Mouse (Mus musculus) forebrain, embryonic 11.5 days (tissue): Measurements from ENCODE around the gene Gm17334. TPM values are rescaled to one million over a fixed set of nuclear protein-coding genes. Genes with fewer than 3 reads are reported as not detected.

ENCODE experiments used
- ATAC-seq: fragments of 200-750 bp; cut with Nextera tagmentation; replicated peaks from 2 replicates; pipeline ENCODE4 v1.8.0; 2017; ENCODE audit warnings: moderate TSS enrichment; ENCODE audit not compliant: low FRiP score
- DNase-seq: peaks from one replicate; pipeline ENCODE4 v3.0.0-alpha.2; 2017; ENCODE audit warnings: low spot score
- H3K27ac ChIP-seq: fragments of 300-500 bp; sonication (generic); 2 replicates; pipeline ENCODE4 v1.5.1; 2014; ENCODE audit warnings: low read depth, low read length
- H3K27me3 ChIP-seq: fragments of 300-500 bp; sonication (generic); 2 replicates; pipeline ENCODE4 v1.6.1; 2014; ENCODE audit warnings: mild to moderate bottlenecking, low read length, mixed read lengths; ENCODE audit not compliant: control insufficient read depth, insufficient read depth
- H3K36me3 ChIP-seq: fragments of 300-500 bp; sonication (generic); 2 replicates; pipeline ENCODE4 v1.6.1; 2014; ENCODE audit warnings: mild to moderate bottlenecking, low read length, moderate library complexity, mixed read lengths; ENCODE audit not compliant: control insufficient read depth, insufficient read depth
- H3K4me1 ChIP-seq: fragments of 300-500 bp; sonication (generic); replicated peaks from 2 replicates; pipeline ENCODE4 v1.6.1; 2014; ENCODE audit warnings: low read length, mixed read lengths; ENCODE audit not compliant: control insufficient read depth, insufficient read depth
- H3K4me2 ChIP-seq: fragments of 300-500 bp; sonication (generic); 2 replicates; pipeline ENCODE4 v1.6.1; 2014; ENCODE audit warnings: low read depth, mild to moderate bottlenecking, low read length, moderate library complexity, mixed read lengths; ENCODE audit not compliant: severe bottlenecking
- H3K4me3 ChIP-seq: fragments of 300-500 bp; sonication (generic); 2 replicates; pipeline ENCODE4 v1.5.1; 2014; ENCODE audit warnings: low read depth, low read length
- H3K9ac ChIP-seq: fragments of 300-500 bp; sonication (generic); 2 replicates; pipeline ENCODE4 v1.6.1; 2014; ENCODE audit warnings: low read length
- H3K9me3 ChIP-seq: fragments of 300-500 bp; sonication (generic); 2 replicates; pipeline ENCODE4 v1.6.1; 2016; ENCODE audit warnings: low read length, mixed read lengths; ENCODE audit not compliant: control insufficient read depth
- WGBS: fragments of 180-500 bp; shearing (Covaris S2); extraction: QIAGEN DNeasy Blood & Tissue Kit; methylation state at CpG from one replicate; pipeline ENCODE4 v1.1.7; 2014; 5-methylcytosine and 5-hydroxymethylcytosine counted together
- polyA plus RNA-seq: library from polyadenylated mRNA; unstranded; fragments of >200 nt; fragmentation: Nextera tagmentation; extraction: Ambion mirVana; gene quantifications from 2 replicates; pipeline ENCODE4 v1.2.1, GENCODE M21; 2014

Gene Gm17334
- polyA plus RNA-seq, 1 experiment from 2014 or later = not detected

DNA sequence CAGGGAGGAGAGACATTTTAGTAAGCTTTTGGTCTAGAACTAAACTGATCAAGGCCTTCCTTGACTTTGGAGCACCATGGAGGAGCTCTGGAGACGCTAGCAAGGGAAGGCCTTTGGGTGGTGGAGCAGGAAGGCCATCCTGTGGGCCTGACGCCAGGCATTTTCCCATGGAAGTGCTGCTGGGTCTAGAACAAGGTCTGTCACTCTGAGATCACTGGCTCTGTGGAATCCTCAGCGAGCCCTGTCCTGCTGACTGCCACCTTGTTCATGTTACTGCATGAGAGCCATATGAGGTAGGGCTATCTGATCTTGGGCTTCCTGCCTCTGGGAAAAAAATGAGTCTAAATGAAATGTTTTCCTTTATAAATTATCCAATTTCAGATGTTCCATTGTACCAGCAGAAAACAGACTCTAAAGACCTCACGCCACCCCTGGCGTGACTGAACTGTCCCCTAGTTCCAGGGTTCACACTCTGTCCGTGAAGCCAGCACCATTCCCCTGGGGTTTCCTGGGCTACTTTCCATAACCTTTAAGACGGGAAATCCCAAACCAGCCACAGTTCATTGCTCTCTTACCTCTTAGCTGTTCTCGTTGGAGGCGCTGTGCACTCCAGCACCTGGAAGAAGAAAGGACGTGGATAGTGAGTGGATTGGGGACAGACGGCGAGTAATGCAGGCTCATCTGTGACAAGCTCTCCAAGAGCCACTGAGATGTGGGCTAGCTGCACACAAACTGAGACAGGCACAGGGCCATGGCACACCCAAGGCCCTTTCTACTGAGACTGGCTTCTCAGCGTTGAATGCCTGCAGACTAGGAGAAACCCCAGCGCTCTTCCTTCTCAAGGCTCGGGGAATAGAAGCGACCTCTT, 40.2 kb upstream of the Gm17334 start:
- Histone ChIP-seq H3K36me3 (no peaks in the 10 kb centered on the region), H3K4me2 (no peak overlapping the region), H3K27me3 (no peaks in the 10 kb centered on the region), H3K4me1 (no peaks in the 10 kb centered on the region), H3K9ac (no peak overlapping the region), H3K4me3 (no peak overlapping the region), H3K9me3 (no peaks in the 10 kb centered on the region), H3K27ac (no peak overlapping the region)
- ATAC-seq (no peak), DNase-seq (no peak)
- 89% methylated on average over 16 of the region's 16 CpGs for WGBS

GRCm38 (mm10) chr11:53811312-53811711, 38.3 kb upstream of the Gm17334 start:
- WGBS = 80% methylated on average over 3 of the region's 3 CpGs
- H3K4me2 ChIP-seq = no peak overlapping the region
- no peak for DNase-seq

DNA sequence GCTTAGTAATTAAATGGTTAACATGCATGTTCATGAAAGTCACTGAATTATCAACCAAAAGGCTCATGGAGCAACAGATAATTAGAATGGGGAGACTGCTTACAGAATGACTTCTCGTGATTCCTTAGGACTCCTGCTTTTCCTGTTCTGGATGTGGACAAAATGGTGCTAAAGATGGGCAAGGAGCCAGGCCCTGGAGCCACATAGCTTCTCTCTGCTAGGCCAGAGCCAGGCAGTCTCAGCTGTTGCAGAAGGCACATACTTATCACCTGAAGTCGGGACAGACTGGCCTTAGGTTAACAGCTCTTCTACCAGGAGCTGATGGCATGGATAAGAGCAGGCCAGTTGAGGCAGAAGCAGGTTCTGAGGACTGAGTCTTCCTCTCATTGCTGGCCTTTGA, 37.8 kb upstream of the Gm17334 start:
- no peaks in the 10 kb centered on the region for H3K9me3 ChIP-seq
- WGBS = 81% methylated on average over 2 of the region's 2 CpGs
- ATAC-seq = no peak

More at GRCm38 (mm10) chr11:53811312-53811711, 38.3 kb upstream of the Gm17334 start:
- H3K4me1 ChIP-seq = no peaks in the 10 kb centered on the region
- no peak overlapping the region for H3K27ac ChIP-seq
- no peaks in the 10 kb centered on the region for H3K36me3 ChIP-seq
- ATAC-seq = no peak
- no peak overlapping the region for H3K9ac ChIP-seq
- no peaks in the 10 kb centered on the region for H3K9me3 ChIP-seq
- H3K27me3 ChIP-seq = no peaks in the 10 kb centered on the region
- H3K4me3 ChIP-seq = no peak overlapping the region

DNA sequence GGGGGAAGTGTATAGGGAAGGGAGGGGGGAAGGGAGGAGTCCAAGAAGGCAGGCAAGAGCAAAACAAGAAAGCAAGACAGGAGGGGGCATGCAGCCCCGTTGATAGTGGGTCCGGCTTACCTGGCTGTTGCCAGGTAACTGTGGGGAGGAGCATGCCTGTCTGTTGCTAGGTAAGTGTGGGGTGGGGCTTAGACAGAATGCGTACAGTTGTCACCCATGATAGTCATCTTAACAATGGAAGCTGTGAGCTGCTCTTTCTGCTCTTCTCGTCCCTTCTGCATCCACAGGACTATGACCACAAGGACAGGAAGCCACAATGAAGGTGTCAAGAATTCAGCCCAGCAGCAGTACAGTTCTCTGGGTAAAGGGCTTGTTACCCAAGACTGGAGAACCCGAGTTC, 37.2 kb upstream of the Gm17334 start:
- Histone ChIP-seq H3K4me2 (no peak overlapping the region), H3K9ac (no peak overlapping the region), H3K27ac (no peak overlapping the region), H3K36me3 (no peaks in the 10 kb centered on the region), H3K9me3 (no peaks in the 10 kb centered on the region), H3K4me1 (no peaks in the 10 kb centered on the region), H3K27me3 (no peaks in the 10 kb centered on the region), H3K4me3 (no peak overlapping the region)
- ATAC-seq (no peak), DNase-seq (no peak)
- 68% methylated on average over 5 of the region's 5 CpGs for WGBS

More for the DNA sequence above, 37.8 kb upstream of the Gm17334 start:
- H3K9ac ChIP-seq = no peak overlapping the region
- no peak overlapping the region for H3K27ac ChIP-seq
- no peak overlapping the region for H3K4me2 ChIP-seq
- DNase-seq = no peak
- no peaks in the 10 kb centered on the region for H3K36me3 ChIP-seq
- H3K4me1 ChIP-seq = no peaks in the 10 kb centered on the region
- no peak overlapping the region for H3K4me3 ChIP-seq
- no peaks in the 10 kb centered on the region for H3K27me3 ChIP-seq

DNA sequence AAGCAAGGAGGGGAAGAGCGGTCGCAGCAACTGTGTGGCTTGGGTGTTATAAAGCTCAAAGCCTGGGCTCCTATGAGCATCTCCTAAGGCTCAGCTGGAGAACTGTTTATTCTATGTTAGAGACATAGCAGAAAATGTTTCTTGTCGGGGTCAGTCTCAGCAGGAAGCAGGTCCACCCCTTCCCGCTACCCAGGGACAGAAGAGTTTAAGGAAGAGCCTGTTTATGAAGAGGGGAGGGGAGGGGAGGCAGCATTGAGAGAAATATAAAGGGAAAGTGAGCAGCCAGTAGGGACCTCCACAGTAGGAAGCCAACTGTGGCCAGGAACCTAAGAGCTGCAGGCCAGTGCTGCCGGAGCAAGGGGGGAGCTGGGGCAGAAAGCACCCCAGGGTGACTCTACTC, 36.4 kb upstream of the Gm17334 start:
- H3K4me3 ChIP-seq = no peak overlapping the region
- no peaks in the 10 kb centered on the region for H3K36me3 ChIP-seq
- H3K9me3 ChIP-seq = no peaks in the 10 kb centered on the region
- no peak for DNase-seq
- H3K27me3 ChIP-seq = no peaks in the 10 kb centered on the region
- no peaks in the 10 kb centered on the region for H3K4me1 ChIP-seq
- 53% methylated on average over 5 of the region's 5 CpGs for WGBS
- H3K4me2 ChIP-seq = no peak overlapping the region
- H3K9ac ChIP-seq = no peak overlapping the region
- no peak overlapping the region for H3K27ac ChIP-seq
- ATAC-seq = no peak

GRCm38 (mm10) chr11:53805786-53806185, 32.8 kb upstream of the Gm17334 start:
- ATAC-seq = no peak
- H3K36me3 ChIP-seq = no peaks in the 10 kb centered on the region
- H3K4me1 ChIP-seq = no peaks in the 10 kb centered on the region
- no peaks in the 10 kb centered on the region for H3K27me3 ChIP-seq
- no peak overlapping the region for H3K9ac ChIP-seq
- no peak overlapping the region for H3K4me2 ChIP-seq
- 75% methylated on average over 9 of the region's 9 CpGs for WGBS
- no peak overlapping the region for H3K4me3 ChIP-seq
- H3K27ac ChIP-seq = no peak overlapping the region
- no peaks in the 10 kb centered on the region for H3K9me3 ChIP-seq
- DNase-seq = no peak

DNA sequence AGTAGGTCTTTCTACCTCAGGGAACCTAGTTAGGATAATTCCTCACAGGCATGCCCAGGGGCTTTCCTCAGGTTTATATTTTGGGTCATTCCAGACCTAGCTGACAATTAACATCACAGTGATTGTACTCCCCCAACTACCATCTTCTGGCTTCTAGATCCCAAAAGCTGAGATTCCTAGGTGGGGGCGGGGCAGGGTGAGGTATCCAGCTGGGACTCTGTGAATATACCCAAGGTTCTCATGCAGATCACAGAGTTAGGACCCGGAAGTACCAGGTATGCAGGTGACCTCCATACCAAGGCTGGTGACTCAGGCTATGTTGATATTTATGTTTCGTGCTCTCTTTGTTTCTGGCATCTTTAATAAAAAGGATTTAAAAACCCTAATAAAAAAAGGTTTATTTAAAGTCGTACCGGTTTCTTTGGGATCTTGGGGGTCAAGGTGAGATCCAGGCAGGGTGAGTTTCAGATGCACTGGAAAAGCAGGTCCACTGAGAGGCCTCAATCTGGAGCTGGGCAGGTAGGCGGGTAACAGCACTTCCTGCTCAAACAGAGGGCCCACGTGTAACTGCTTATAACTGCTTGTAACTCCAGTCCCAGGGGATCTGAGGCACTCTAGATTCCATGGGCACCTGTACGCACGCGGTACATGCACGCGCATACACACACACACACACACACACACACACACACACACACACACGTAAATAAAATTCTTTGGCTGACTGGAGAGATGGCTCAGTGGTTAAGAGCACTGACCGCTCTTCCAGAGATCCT, 31.8 kb upstream of the Gm17334 start:
- H3K27ac ChIP-seq = no peak overlapping the region
- ATAC-seq (no peak), DNase-seq (no peak)
- H3K9ac ChIP-seq = no peak overlapping the region
- H3K27me3 ChIP-seq = no peaks in the 10 kb centered on the region
- no peaks in the 10 kb centered on the region for H3K4me1 ChIP-seq
- no peak overlapping the region for H3K4me3 ChIP-seq
- no peaks in the 10 kb centered on the region for H3K9me3 ChIP-seq
- no peaks in the 10 kb centered on the region for H3K36me3 ChIP-seq
- WGBS = 82% methylated on average over 14 of the region's 14 CpGs
- H3K4me2 ChIP-seq = no peak overlapping the region

- H3K9ac ChIP-seq = no peak overlapping the region
- 93% methylated on average over 6 of the region's 6 CpGs for WGBS
- no peaks in the 10 kb centered on the region for H3K9me3 ChIP-seq
- H3K4me1 ChIP-seq = no peaks in the 10 kb centered on the region
- DNase-seq (no peak), ATAC-seq (no peak)
- no peaks in the 10 kb centered on the region for H3K27me3 ChIP-seq
- no peaks in the 10 kb centered on the region for H3K36me3 ChIP-seq
- H3K4me2 ChIP-seq = no peak overlapping the region
- no peak overlapping the region for H3K4me3 ChIP-seq
- H3K27ac ChIP-seq = no peak overlapping the region
These were observed 30.5 kb upstream of the Gm17334 start for GRCm38 (mm10) chr11:53803494-53803893.
